Mouse (Mus musculus): ENCODE data around the gene Gm49721.
"Not testable (repeated sequence)": the region's sequence is repeated elsewhere in the genome, so short reads cannot be mapped to it uniquely, and the experiment has no call there.

- not testable (repeated sequence) for TF ChIP-seq CTCF (IDR thresholded peaks at IDR 0.05; ENCODE audit: control insufficient read depth, insufficient read depth, insufficient read length); MAX (IDR thresholded peaks at IDR 0.05); MYOD1 (IDR thresholded peaks at IDR 0.05; ENCODE audit: control insufficient read depth, insufficient read length, low read depth)
These were observed 15.8 kb upstream of the Gm49721 start for GRCm38 (mm10) chr17:6962936-6963335.

All from C2C12 (cell line).